Mouse (Mus musculus): Measurements from ENCODE around the gene Cdk5rap2. TPM values are rescaled to one million over a fixed set of nuclear protein-coding genes. Genes with fewer than 3 reads are reported as not detected.

Gene Cdk5rap2
- total RNA-seq (2021): 1 to 10 TPM; 5.4 to 5.7 TPM
- long read RNA-seq, experiment 1, partial matches to known transcripts: 1 of 2 reads
- long read RNA-seq, experiment 1, other reads (novel, unspliced or antisense): 1 of 2 reads
- long read RNA-seq, experiment 2, partial matches to known transcripts: 0 of 1 reads
- long read RNA-seq, experiment 2, other reads (novel, unspliced or antisense): 1 of 1 reads

GRCm38 (mm10) chr4:70409994-70410721 lies at the start of gene Cdk5rap2:
TSS of gene Cdk5rap2 (minus strand) at chr4:70410443.
- peak; percentile 96 for DNase-seq

- DNase-seq: no peak
Observed at GRCm38 (mm10) chr4:70452161-70452560, 41.9 kb upstream of the Cdk5rap2 start.

GRCm38 (mm10) chr4:70451750-70452149 lies 41.5 kb upstream of the Cdk5rap2 start:
- no peak for DNase-seq

- DNase-seq: no peak
Observed at GRCm38 (mm10) chr4:70449668-70450067, 39.4 kb upstream of the Cdk5rap2 start.

- DNase-seq: no peak
Observed at GRCm38 (mm10) chr4:70446774-70447173, 36.5 kb upstream of the Cdk5rap2 start.

GRCm38 (mm10) chr4:70420202-70420601 lies 10.0 kb upstream of the Cdk5rap2 start:
- no peak for DNase-seq

- DNase-seq: no peak
Observed at GRCm38 (mm10) chr4:70412126-70412525, 1.9 kb upstream of the Cdk5rap2 start.

GRCm38 (mm10) chr4:70409456-70409855 lies 787 bp downstream of the Cdk5rap2 start:
- DNase-seq: no peak

GRCm38 (mm10) chr4:70402109-70402819 lies 8.0 kb downstream of the Cdk5rap2 start:
- no peak for DNase-seq

GRCm38 (mm10) chr4:70399476-70399875 lies 10.8 kb downstream of the Cdk5rap2 start:
- no peak for DNase-seq

- no peak for DNase-seq
Observed at GRCm38 (mm10) chr4:70399074-70399473, 11.2 kb downstream of the Cdk5rap2 start.

GRCm38 (mm10) chr4:70398088-70398487 lies 12.2 kb downstream of the Cdk5rap2 start:
- DNase-seq: no peak

- no peak for DNase-seq
Observed at GRCm38 (mm10) chr4:70396701-70397100, 13.5 kb downstream of the Cdk5rap2 start.

GRCm38 (mm10) chr4:70394736-70395135 lies 15.5 kb downstream of the Cdk5rap2 start:
- DNase-seq: no peak

- peak; percentile 55 for DNase-seq
Observed at GRCm38 (mm10) chr4:70391760-70392372, 18.4 kb downstream of the Cdk5rap2 start.

- DNase-seq: peak; percentile 70
Observed at GRCm38 (mm10) chr4:70391073-70391472, 19.2 kb downstream of the Cdk5rap2 start.

- DNase-seq: no peak
Observed at GRCm38 (mm10) chr4:70386206-70386605, 24.0 kb downstream of the Cdk5rap2 start.

GRCm38 (mm10) chr4:70377359-70377758 lies 32.9 kb downstream of the Cdk5rap2 start:
- DNase-seq: no peak

- no peak for DNase-seq
Observed at GRCm38 (mm10) chr4:70365061-70365858, 45.0 kb downstream of the Cdk5rap2 start.

- no peak for DNase-seq
Observed at GRCm38 (mm10) chr4:70361366-70361765, 48.9 kb downstream of the Cdk5rap2 start.

GRCm38 (mm10) chr4:70355659-70356350 lies 54.4 kb downstream of the Cdk5rap2 start:
- DNase-seq: peak; percentile 32

Data from gastrocnemius, postnatal 25 days (tissue).